Mouse (Mus musculus) hindbrain, embryonic 16.5 days (tissue): ENCODE measurements at regions not wholly inside any gene's neighbourhood (a gene's known extent, or its start where the extent isn't known, plus 50 kb on each side); places are given as distances from the start of the nearest gene placed in this dataset.
A peak's percentile ranks its signal among the peaks of the same experiment; 100 is the strongest.

Source experiments
- ATAC-seq: fragments of 200-750 bp; cut with Nextera tagmentation; 2 replicates; pipeline ENCODE4 v1.8.0; 2017; ENCODE audit warnings: moderate TSS enrichment, moderate library complexity
- H3K27ac ChIP-seq: fragments of 300-500 bp; sonication (generic); 2 replicates; pipeline ENCODE4 v1.5.1; 2014; ENCODE audit warnings: low read depth, mild to moderate bottlenecking, control low read depth, low read length, moderate library complexity
- H3K27me3 ChIP-seq: fragments of 300-500 bp; sonication (generic); replicated peaks from 2 replicates; pipeline ENCODE4 v1.6.1; 2014; ENCODE audit warnings: low read length; ENCODE audit not compliant: control insufficient read depth, insufficient read depth
- H3K36me3 ChIP-seq: fragments of 300-500 bp; sonication (generic); 2 replicates; pipeline ENCODE4 v1.6.1; 2014; ENCODE audit warnings: mild to moderate bottlenecking, low read length, moderate library complexity, mixed read lengths; ENCODE audit not compliant: control insufficient read depth, insufficient read depth
- H3K4me1 ChIP-seq: fragments of 300-500 bp; sonication (generic); 2 replicates; pipeline ENCODE4 v1.6.1; 2014; ENCODE audit warnings: low read depth, low read length; ENCODE audit not compliant: control insufficient read depth, insufficient read depth
- H3K4me2 ChIP-seq: fragments of 300-500 bp; sonication (generic); 2 replicates; pipeline ENCODE4 v1.6.1; 2014; ENCODE audit warnings: mild to moderate bottlenecking, low read length, control low read depth, moderate library complexity
- H3K4me3 ChIP-seq: fragments of 300-500 bp; sonication (generic); 2 replicates; pipeline ENCODE4 v1.5.1; 2014; ENCODE audit warnings: mild to moderate bottlenecking, low read length, control low read depth, moderate library complexity
- H3K9ac ChIP-seq: fragments of 300-500 bp; sonication (generic); 2 replicates; pipeline ENCODE4 v1.6.1; 2014; ENCODE audit warnings: low read depth, mild to moderate bottlenecking, control low read depth, low read length, moderate library complexity
- H3K9me3 ChIP-seq: fragments of 300-500 bp; sonication (generic); 2 replicates; pipeline ENCODE4 v1.6.1; 2014; ENCODE audit warnings: mild to moderate bottlenecking, low read length, moderate library complexity; ENCODE audit not compliant: control insufficient read depth
- WGBS: fragments of 180-500 bp; shearing (Covaris S2); extraction: QIAGEN DNeasy Blood & Tissue Kit; methylation state at CpG from one replicate; pipeline ENCODE4 v1.1.7; 2014; 5-methylcytosine and 5-hydroxymethylcytosine counted together

GRCm38 (mm10) chr11:114536616-114537493, 131.5 kb upstream of the Rpl38 start:
- H3K27me3 ChIP-seq: no peaks in the 10 kb centered on the region
- peak overlapping the region; percentile 41; the same call in 1 of the 2 replicates for H3K27ac ChIP-seq
- WGBS: 10% methylated on average over 13 of the region's 13 CpGs
- peaks cover 14% of the 10 kb centered on the region for H3K4me1 ChIP-seq
- peaks cover 5% of the 10 kb centered on the region; the same call in 1 of the 2 replicates for H3K9me3 ChIP-seq
- H3K4me3 ChIP-seq: no peak overlapping the region
- no peaks in the 10 kb centered on the region for H3K36me3 ChIP-seq
- ATAC-seq: peak; percentile 71
- H3K4me2 ChIP-seq: 0 out of 2 replicates have a peak overlapping the region, but pooled peaks have one; percentile 18
- peak overlapping the region; percentile 51 for H3K9ac ChIP-seq

GRCm38 (mm10) chr11:114535900-114536299, 132.4 kb upstream of the Rpl38 start:
- peaks cover 14% of the 10 kb centered on the region for H3K4me1 ChIP-seq
- H3K4me2 ChIP-seq: no peak overlapping the region
- WGBS: 89% methylated on average over 9 of the region's 9 CpGs
- no peak for ATAC-seq
- H3K27ac ChIP-seq: no peak overlapping the region
- H3K27me3 ChIP-seq: no peaks in the 10 kb centered on the region
- H3K9me3 ChIP-seq: peaks cover 5% of the 10 kb centered on the region; the same call in 1 of the 2 replicates
- no peaks in the 10 kb centered on the region for H3K36me3 ChIP-seq
- H3K9ac ChIP-seq: no peak overlapping the region
- no peak overlapping the region for H3K4me3 ChIP-seq

GRCm38 (mm10) chr11:114534436-114534835, 133.9 kb upstream of the Rpl38 start:
- WGBS: 55% methylated on average over 7 of the region's 7 CpGs
- Histone ChIP-seq H3K27ac (no peak overlapping the region), H3K27me3 (no peaks in the 10 kb centered on the region), H3K36me3 (no peaks in the 10 kb centered on the region), H3K9me3 (no peaks in the 10 kb centered on the region), H3K4me3 (no peak overlapping the region), H3K4me2 (no peak overlapping the region), H3K4me1 (peaks cover 14% of the 10 kb centered on the region), H3K9ac (no peak overlapping the region)
- ATAC-seq: no peak

- H3K4me2 ChIP-seq: no peak overlapping the region
- H3K9ac ChIP-seq: no peak overlapping the region
- no peak for ATAC-seq
- no peak overlapping the region for H3K4me3 ChIP-seq
- no peaks in the 10 kb centered on the region for H3K36me3 ChIP-seq
- no peaks in the 10 kb centered on the region for H3K9me3 ChIP-seq
- H3K27ac ChIP-seq: no peak overlapping the region
- no peaks in the 10 kb centered on the region for H3K27me3 ChIP-seq
- 62% methylated on average over 4 of the region's 4 CpGs for WGBS
- peaks cover 5% of the 10 kb centered on the region; the same call in 1 of the 2 replicates for H3K4me1 ChIP-seq
Measured at GRCm38 (mm10) chr11:114531241-114531765, 137.0 kb upstream of the Rpl38 start.

GRCm38 (mm10) chr11:114528937-114529772, 139.2 kb upstream of the Rpl38 start:
- Histone ChIP-seq H3K4me2 (no peak overlapping the region), H3K4me1 (no peaks in the 10 kb centered on the region), H3K27me3 (peaks cover 2% of the 10 kb centered on the region; the same call in 1 of the 2 replicates), H3K36me3 (no peaks in the 10 kb centered on the region), H3K9me3 (no peaks in the 10 kb centered on the region), H3K4me3 (no peak overlapping the region), H3K27ac (no peak overlapping the region), H3K9ac (no peak overlapping the region)
- 26% methylated on average over 10 of the region's 10 CpGs for WGBS
- no peak for ATAC-seq

- no peak for ATAC-seq
- no peaks in the 10 kb centered on the region; the same call in 1 of the 2 replicates for H3K4me1 ChIP-seq
- H3K27ac ChIP-seq: no peak overlapping the region
- H3K9me3 ChIP-seq: no peaks in the 10 kb centered on the region
- no peak overlapping the region for H3K4me2 ChIP-seq
- H3K9ac ChIP-seq: no peak overlapping the region
- WGBS: 49% methylated on average over 6 of the region's 6 CpGs
- no peak overlapping the region for H3K4me3 ChIP-seq
- peaks cover 2% of the 10 kb centered on the region; the same call in 1 of the 2 replicates for H3K27me3 ChIP-seq
- H3K36me3 ChIP-seq: no peaks in the 10 kb centered on the region
Measured at GRCm38 (mm10) chr11:114523444-114524238, 144.7 kb upstream of the Rpl38 start.

- peaks cover 3% of the 10 kb centered on the region; the same call in 1 of the 2 replicates for H3K4me1 ChIP-seq
- H3K27ac ChIP-seq: no peak overlapping the region
- H3K4me2 ChIP-seq: no peak overlapping the region
- H3K9me3 ChIP-seq: no peaks in the 10 kb centered on the region
- H3K9ac ChIP-seq: no peak overlapping the region
- no peak for ATAC-seq
- WGBS: 57% methylated on average over 4 of the region's 4 CpGs
- H3K36me3 ChIP-seq: no peaks in the 10 kb centered on the region
- no peak overlapping the region for H3K4me3 ChIP-seq
- no peaks in the 10 kb centered on the region; the same call in 1 of the 2 replicates for H3K27me3 ChIP-seq
Measured at GRCm38 (mm10) chr11:114515278-114515677, 153.0 kb upstream of the Rpl38 start.

- Histone ChIP-seq H3K27me3 (no peaks in the 10 kb centered on the region; the same call in 1 of the 2 replicates), H3K4me1 (peaks cover 3% of the 10 kb centered on the region; the same call in 1 of the 2 replicates), H3K4me2 (no peak overlapping the region), H3K9me3 (no peaks in the 10 kb centered on the region), H3K4me3 (no peak overlapping the region), H3K27ac (no peak overlapping the region), H3K9ac (no peak overlapping the region), H3K36me3 (no peaks in the 10 kb centered on the region)
- WGBS: 95% methylated on average over 2 of the region's 2 CpGs
- no peak for ATAC-seq
Measured at GRCm38 (mm10) chr11:114514126-114514525, 154.2 kb upstream of the Rpl38 start.
